Mouse (Mus musculus) lung, postnatal 0 days (tissue): ENCODE results near the gene Fam126b. TPM values are rescaled to one million over a fixed set of nuclear protein-coding genes. Genes with fewer than 3 reads are reported as not detected.
"Not testable (repeated sequence)": the region's sequence is repeated elsewhere in the genome, so short reads cannot be mapped to it uniquely, and the experiment has no call there.

Experiments used
- ATAC-seq: fragments of 200-750 bp; cut with Nextera tagmentation; 2 replicates; pipeline ENCODE4 v1.8.0; 2017; ENCODE audit warnings: moderate library complexity
- DNase-seq: peaks from one replicate; pipeline ENCODE4 v3.0.0-alpha.2; 2016; ENCODE audit warnings: low spot score
- H3K27ac ChIP-seq: fragments of 300-500 bp; sonication (generic); 2 replicates; pipeline ENCODE4 v1.5.1; 2014; ENCODE audit warnings: antibody characterized with exemption, mild to moderate bottlenecking, low read length, mixed read lengths
- H3K27me3 ChIP-seq: fragments of 300-500 bp; sonication (generic); replicated peaks from 2 replicates; pipeline ENCODE4 v1.6.1; 2014; ENCODE audit warnings: low read length, mixed read lengths; ENCODE audit not compliant: insufficient read depth
- H3K36me3 ChIP-seq: fragments of 300-500 bp; sonication (generic); 2 replicates; pipeline ENCODE4 v1.6.1; 2014; ENCODE audit warnings: low read length, mixed read lengths; ENCODE audit not compliant: insufficient read depth
- H3K4me1 ChIP-seq: fragments of 300-500 bp; sonication (generic); 2 replicates; pipeline ENCODE4 v1.6.1; 2014; ENCODE audit warnings: antibody characterized with exemption, low read depth, low read length, mixed read lengths; ENCODE audit not compliant: insufficient read depth
- H3K4me2 ChIP-seq: fragments of 300-500 bp; sonication (generic); replicated peaks from 2 replicates; pipeline ENCODE4 v1.6.1; 2014; ENCODE audit warnings: low read depth, mild to moderate bottlenecking, low read length, moderate library complexity, mixed read lengths
- H3K4me3 ChIP-seq: fragments of 300-500 bp; sonication (generic); 2 replicates; pipeline ENCODE4 v1.5.1; 2014; ENCODE audit warnings: low read depth, low read length
- H3K9ac ChIP-seq: fragments of 300-500 bp; sonication (generic); replicated peaks from 2 replicates; pipeline ENCODE4 v1.6.1; 2014; ENCODE audit warnings: low read depth, mild to moderate bottlenecking
- H3K9me3 ChIP-seq: fragments of 300-500 bp; sonication (generic); 2 replicates; pipeline ENCODE4 v1.6.1; 2016; ENCODE audit warnings: low read length, mixed read lengths
- CTCF ChIP-seq: IDR thresholded peaks from 2 replicates; pipeline ENCODE4 v1.5.1; 2016; ENCODE audit warnings: antibody characterized with exemption, mild to moderate bottlenecking
- EP300 ChIP-seq: IDR thresholded peaks from 2 replicates; pipeline ENCODE4 v1.6.1; 2016; ENCODE audit warnings: antibody characterized with exemption, mild to moderate bottlenecking, control low read depth
- WGBS: fragments of 180-500 bp; shearing (Covaris S2); extraction: QIAGEN DNeasy Blood & Tissue Kit; methylation state at CpG from one replicate; pipeline ENCODE4 v1.1.7; 2014; 5-methylcytosine and 5-hydroxymethylcytosine counted together
- polyA plus RNA-seq: library from polyadenylated mRNA; unstranded; fragments of >200 nt; fragmentation: Nextera tagmentation; extraction: Ambion mirVana; gene quantifications from 2 replicates; pipeline ENCODE4 v1.2.1, GENCODE M21; 2015

The Fam126b gene
- 6.6 and 7.8 TPM in 2 replicates for polyA plus RNA-seq

- peak; percentile 60 for TF ChIP-seq EP300
- no peak for TF ChIP-seq CTCF
- WGBS: under 1% methylated on average over 38 of the region's 41 CpGs
Observed at GRCm38 (mm10) chr1:58586171-58586997, at the start of gene Fam126b, which contains the start of gene Ndufb3. TSS of gene Fam126b (minus strand) at chr1:58586323. TSS of gene Ndufb3 (plus strand) at chr1:58586384.

GRCm38 (mm10) chr1:58628847-58629246 lies 42.7 kb upstream of the Fam126b start:
- not testable (repeated sequence) for H3K4me3 ChIP-seq, DNase-seq, H3K27ac ChIP-seq, ATAC-seq, H3K36me3 ChIP-seq, H3K4me2 ChIP-seq, H3K27me3 ChIP-seq, H3K4me1 ChIP-seq, H3K9me3 ChIP-seq, H3K9ac ChIP-seq
- WGBS: 82% methylated on average over 1 of the region's 2 CpGs

More at GRCm38 (mm10) chr1:58586171-58586997, at the start of gene Fam126b, which contains the start of gene Ndufb3:
- Histone ChIP-seq H3K4me3 (peak within 1 kb of the TSS; percentile 59), H3K27ac (peak within 1 kb of the TSS; percentile 78), H3K27me3 (no peaks in the 10 kb centered on the region), H3K9ac (peak within 1 kb of the TSS; percentile 80), H3K4me2 (peak within 1 kb of the TSS; percentile 87), H3K36me3 (no peaks in the 10 kb centered on the region), H3K4me1 (0 out of 2 replicates have a peak, but pooled peaks cover 4% of the 10 kb centered on the region), H3K9me3 (no peaks in the 10 kb centered on the region)
- DNase-seq (peak; percentile 93), ATAC-seq (peak; percentile 99)

GRCm38 (mm10) chr1:58621996-58622748 lies 36.0 kb upstream of the Fam126b start:
- no peak overlapping the region for H3K9ac ChIP-seq
- no peaks in the 10 kb centered on the region for H3K27me3 ChIP-seq
- 53% methylated on average over 7 of the region's 7 CpGs for WGBS
- H3K4me2 ChIP-seq: no peak overlapping the region
- no peaks in the 10 kb centered on the region for H3K36me3 ChIP-seq
- H3K27ac ChIP-seq: no peak overlapping the region
- ATAC-seq: peak; percentile 26; the same call in 1 of the 2 replicates
- TF ChIP-seq CTCF (no peak), EP300 (no peak)
- peak; percentile 73 for DNase-seq
- H3K4me3 ChIP-seq: no peak overlapping the region
- no peaks in the 10 kb centered on the region for H3K4me1 ChIP-seq
- H3K9me3 ChIP-seq: no peaks in the 10 kb centered on the region

GRCm38 (mm10) chr1:58621251-58621650 lies 35.1 kb upstream of the Fam126b start:
- Histone ChIP-seq H3K27ac (no peak overlapping the region), H3K4me2 (no peak overlapping the region), H3K9ac (no peak overlapping the region), H3K27me3 (no peaks in the 10 kb centered on the region), H3K36me3 (no peaks in the 10 kb centered on the region), H3K4me3 (no peak overlapping the region), H3K4me1 (no peaks in the 10 kb centered on the region), H3K9me3 (no peaks in the 10 kb centered on the region)
- DNase-seq: no peak
- ATAC-seq: no peak
- WGBS: 72% methylated on average over 3 of the region's 3 CpGs
- TF ChIP-seq CTCF (no peak), EP300 (no peak)

GRCm38 (mm10) chr1:58618766-58619165 lies 32.6 kb upstream of the Fam126b start:
- DNase-seq (no peak), ATAC-seq (no peak)
- H3K9ac ChIP-seq: no peak overlapping the region
- no peaks in the 10 kb centered on the region for H3K27me3 ChIP-seq
- no peaks in the 10 kb centered on the region for H3K4me1 ChIP-seq
- H3K4me3 ChIP-seq: no peak overlapping the region
- no peaks in the 10 kb centered on the region for H3K36me3 ChIP-seq
- WGBS: 90% methylated on average over 2 of the region's 2 CpGs
- no peaks in the 10 kb centered on the region for H3K9me3 ChIP-seq
- H3K27ac ChIP-seq: no peak overlapping the region
- TF ChIP-seq CTCF (no peak), EP300 (no peak)
- no peak overlapping the region for H3K4me2 ChIP-seq

GRCm38 (mm10) chr1:58617978-58618668 lies 32.0 kb upstream of the Fam126b start:
- Histone ChIP-seq H3K4me3 (no peak overlapping the region), H3K9ac (no peak overlapping the region), H3K9me3 (no peaks in the 10 kb centered on the region), H3K27me3 (no peaks in the 10 kb centered on the region), H3K4me1 (no peaks in the 10 kb centered on the region), H3K36me3 (no peaks in the 10 kb centered on the region), H3K27ac (no peak overlapping the region), H3K4me2 (no peak overlapping the region)
- WGBS: 73% methylated on average over 6 of the region's 6 CpGs
- ATAC-seq: no peak
- DNase-seq: no peak
- TF ChIP-seq CTCF (no peak), EP300 (no peak)
